Mouse (Mus musculus): ENCODE data around the gene Gdf5.
A peak's percentile ranks its signal among the peaks of the same experiment; 100 is the strongest.
"Not testable (repeated sequence)": the region's sequence is repeated elsewhere in the genome, so short reads cannot be mapped to it uniquely, and the experiment has no call there.

The Gdf5 gene

DNA sequence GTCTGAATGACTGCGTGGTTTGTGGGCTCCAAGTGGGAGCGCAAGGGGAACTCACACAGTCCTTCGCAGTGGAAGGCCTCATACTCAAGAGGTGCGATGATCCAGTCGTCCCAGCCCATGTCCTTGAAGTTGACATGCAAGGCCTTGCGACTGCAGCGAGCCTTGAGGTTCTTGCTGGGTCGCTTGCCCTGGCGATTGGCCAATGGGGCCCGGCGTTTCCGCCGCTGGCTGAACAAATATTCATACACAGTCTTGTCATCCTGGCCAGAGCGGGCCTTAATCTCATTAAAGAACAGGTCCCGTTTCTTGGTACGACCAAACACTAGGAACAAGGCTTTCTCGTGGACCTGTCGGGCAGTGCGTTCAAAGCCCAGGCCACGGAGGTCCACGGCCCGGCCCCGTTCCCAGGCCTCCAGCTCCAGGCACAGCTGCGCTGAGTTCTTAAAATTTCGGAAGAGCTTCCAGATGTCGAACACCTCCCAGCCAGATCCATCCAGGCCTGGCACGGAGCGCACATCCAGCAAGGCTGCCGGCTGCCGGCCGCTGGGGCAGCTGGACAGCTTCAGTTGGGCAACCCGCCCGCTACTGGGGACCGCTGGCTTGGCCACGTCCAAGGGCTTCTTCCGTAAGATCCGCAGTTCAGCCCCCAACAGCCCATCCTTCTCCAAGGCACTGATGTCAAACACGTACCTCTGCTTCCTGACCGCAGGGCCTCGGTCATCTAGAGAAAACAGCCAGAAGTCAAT is 3.3 kb downstream of the Gdf5 start:
- no peak for DNase-seq (ENCODE audit: low spot score in 2 of 2)

- no peak for DNase-seq (ENCODE audit: low spot score in 2 of 2)
Measured at GRCm38 (mm10) chr2:155940681-155941080, 4.5 kb downstream of the Gdf5 start, which contains the start of gene Gm15557. TSS of gene Gm15557 (plus strand) at chr2:155940728.

- no peak for DNase-seq (ENCODE audit: low spot score in 2 of 2)
Measured at GRCm38 (mm10) chr2:155939897-155940529, 5.2 kb downstream of the Gdf5 start.

DNA sequence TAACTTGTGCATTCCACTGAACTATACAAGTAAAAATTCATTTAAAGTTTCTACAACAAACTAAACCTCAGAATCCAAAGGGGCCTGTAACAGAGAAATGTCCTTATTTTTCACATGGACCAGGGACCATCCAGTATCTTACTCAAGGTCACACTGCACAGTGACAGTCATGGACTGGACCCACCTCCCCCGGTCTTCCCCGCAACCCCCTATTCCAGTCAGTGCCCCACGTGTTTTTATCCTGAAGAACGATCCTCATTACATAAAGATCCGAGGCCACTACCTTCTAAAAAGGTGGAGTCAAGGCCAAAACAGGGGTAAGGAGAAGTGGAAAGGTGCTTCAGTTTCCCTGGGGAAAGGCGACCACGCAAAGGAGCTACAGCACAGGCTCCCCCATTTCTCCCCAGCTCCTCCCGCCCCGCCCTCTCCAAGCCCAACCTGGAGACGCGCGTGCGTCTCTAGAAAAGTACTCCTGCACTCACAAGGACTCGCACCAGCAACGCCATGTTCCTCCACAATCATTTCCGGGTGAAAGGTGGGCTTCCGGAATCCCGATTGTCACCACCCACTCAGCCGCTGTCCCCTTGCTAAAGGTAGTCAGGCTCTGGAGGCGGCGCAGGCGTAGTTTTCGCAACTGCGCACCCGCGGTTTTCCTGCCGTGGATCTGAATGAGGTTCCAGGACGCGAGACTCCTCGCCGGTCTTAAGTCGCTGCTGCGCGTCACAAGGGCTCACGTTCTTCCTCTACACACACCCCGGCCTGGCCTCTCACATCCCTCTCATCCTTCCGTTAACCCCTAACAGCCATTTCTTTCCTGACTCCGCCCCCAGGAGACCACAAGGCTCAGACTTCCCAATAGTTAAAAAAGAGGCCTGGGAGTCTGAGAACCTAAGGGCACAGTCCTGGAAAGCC is 15.4 kb downstream of the Gdf5 start, which contains the start of gene Uqcc1:
Gene Uqcc1, minus strand, starts transcription at position 780 of the 912 bp plus-strand sequence.
- peak; percentile 93 for DNase-seq (ENCODE audit: low spot score in 2 of 2)

- no peak for DNase-seq (ENCODE audit: low spot score in 2 of 2)
Measured at GRCm38 (mm10) chr2:155928711-155929345, 16.3 kb downstream of the Gdf5 start.

DNA sequence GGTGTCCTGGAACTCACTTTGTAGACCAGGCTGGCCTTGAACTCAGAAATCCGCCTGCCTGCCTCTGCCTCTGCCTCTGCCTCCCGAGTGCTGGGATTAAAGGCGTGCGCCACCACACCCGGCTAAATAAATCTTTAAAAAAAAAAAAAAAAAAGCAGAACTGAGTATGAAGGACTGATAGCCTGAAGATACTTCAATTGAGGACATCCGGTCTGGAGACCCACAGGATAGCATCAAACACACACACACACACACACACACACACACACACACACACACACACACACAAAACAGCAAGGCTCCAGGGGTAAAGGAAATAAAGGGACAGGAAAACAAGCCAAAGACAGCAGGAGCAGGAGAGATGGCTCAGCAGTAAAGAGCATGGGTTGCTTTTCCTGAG is 20.0 kb downstream of the Gdf5 start:
- not testable (repeated sequence) for DNase-seq (ENCODE audit: low spot score in 2 of 2)

GRCm38 (mm10) chr2:155923143-155923542 is 22.0 kb downstream of the Gdf5 start:
- DNase-seq (ENCODE audit: low spot score in 2 of 2), result no peak

- DNase-seq (ENCODE audit: low spot score in 2 of 2), result no peak
Measured at GRCm38 (mm10) chr2:155914684-155915083, 30.5 kb downstream of the Gdf5 start.

DNA sequence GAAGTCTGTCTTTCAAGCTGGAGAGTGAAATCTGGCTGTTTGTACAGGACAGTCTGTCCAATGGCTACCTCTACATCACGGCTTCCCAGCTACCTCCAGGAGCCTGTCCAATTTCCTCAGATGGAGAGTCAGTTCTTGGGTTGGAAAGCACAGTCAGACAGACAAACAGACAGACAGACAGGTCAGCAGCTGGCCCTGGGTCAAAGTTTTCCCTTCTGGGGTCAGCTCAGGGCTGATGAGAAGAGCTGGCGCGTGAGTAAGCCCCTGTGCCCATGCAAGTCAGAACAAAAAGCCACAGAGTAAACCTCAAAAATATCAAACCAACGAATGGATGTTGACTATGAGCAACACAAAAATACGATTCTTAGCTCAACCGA is 41.5 kb downstream of the Gdf5 start:
- DNase-seq (ENCODE audit: low spot score in 2 of 2), result no peak

GRCm38 (mm10) chr2:155902989-155903631 is 42.1 kb downstream of the Gdf5 start:
- no peak for DNase-seq (ENCODE audit: low spot score in 2 of 2)

DNA sequence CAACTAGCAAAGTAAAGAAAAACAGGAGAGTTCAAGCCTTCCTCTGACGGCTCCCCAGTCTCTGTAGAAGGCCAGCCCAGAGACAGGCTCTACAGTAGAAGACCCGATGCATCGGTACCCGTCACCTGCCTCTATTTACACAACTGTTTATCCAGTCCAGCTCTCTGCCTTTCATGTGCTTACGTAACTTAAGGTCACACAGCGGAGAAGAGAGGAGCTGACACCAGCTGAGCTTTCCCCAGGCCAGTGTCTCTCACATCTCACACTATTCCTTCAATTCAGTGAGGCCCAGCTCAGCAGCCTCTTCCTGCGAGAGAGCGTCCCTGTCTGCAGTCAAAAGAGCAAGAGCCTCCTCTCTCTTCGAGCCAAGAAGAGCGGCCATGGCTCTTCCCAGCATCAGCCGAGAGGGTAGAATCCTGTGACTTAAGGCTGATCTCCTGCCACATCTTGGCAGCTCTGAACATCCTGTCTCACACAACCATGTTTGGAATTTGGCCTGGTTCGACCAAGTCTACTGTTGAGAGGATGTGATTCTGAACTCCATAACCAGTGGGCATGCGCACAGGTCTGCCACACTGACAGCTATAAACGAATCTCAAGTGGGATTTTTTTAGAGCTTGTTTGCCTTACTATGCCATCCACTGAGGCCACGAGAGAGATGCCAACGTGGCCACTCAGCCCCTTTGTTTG is 50.0 kb downstream of the Gdf5 start:
- no peak for DNase-seq (ENCODE audit: low spot score in 2 of 2)

DNA sequence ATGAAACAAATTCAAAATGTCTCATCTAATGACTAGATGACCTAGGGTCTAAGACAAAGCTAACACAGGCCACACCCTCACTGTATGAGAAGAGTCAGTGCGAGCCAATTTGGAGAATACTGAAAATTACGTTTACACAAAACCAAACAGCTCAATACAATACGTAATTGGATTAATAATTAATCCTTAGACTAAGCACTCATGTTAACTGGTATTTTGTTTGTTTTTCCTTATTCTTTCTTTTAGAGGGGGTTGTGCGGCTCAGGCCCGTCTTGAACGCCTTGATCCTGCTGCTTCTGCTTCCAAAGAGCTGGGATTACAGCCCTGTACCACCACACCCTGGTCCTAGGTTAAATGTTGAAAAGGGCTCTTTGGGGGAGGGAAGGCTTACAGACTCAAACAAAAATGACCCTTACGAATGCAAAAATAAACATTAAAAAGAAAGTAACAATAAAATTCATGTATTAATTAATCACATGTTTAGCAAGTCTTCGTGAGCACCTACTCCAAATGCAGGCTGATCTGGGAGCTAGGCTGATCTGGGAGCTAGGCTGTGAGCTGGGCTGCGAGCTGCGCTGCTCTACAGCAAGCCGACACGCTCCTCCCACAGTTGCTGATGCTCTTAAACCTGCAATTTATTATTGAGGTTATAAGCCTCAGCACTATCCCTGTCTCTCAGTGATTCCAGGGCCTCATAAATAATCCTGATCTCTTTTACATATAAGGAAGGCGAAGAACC is 50.7 kb downstream of the Gdf5 start:
- no peak for DNase-seq (ENCODE audit: low spot score in 2 of 2)

Data from frontal cortex, postnatal 14 days (tissue).